Mouse (Mus musculus) limb, embryonic 15.5 days (tissue): ENCODE data around the gene Gm42417. TPM values are rescaled to one million over a fixed set of nuclear protein-coding genes. Genes with fewer than 3 reads are reported as not detected.

Experiments used
- ATAC-seq: fragments of 200-750 bp; cut with Nextera tagmentation; 2 replicates; pipeline ENCODE4 v1.8.0; 2017; ENCODE audit warnings: low read depth, moderate TSS enrichment; ENCODE audit not compliant: insufficient number of reproducible peaks, low FRiP score, low TSS enrichment
- H3K27ac ChIP-seq: fragments of 300-500 bp; sonication (generic); 2 replicates; pipeline ENCODE4 v1.5.1; 2015; ENCODE audit warnings: moderate library complexity, mild to moderate bottlenecking, inconsistent platforms
- H3K27me3 ChIP-seq: fragments of 300-500 bp; sonication (generic); 2 replicates; pipeline ENCODE4 v1.6.1; 2015; ENCODE audit warnings: inconsistent platforms
- H3K36me3 ChIP-seq: fragments of 300-500 bp; sonication (generic); 2 replicates; pipeline ENCODE4 v1.6.1; 2015; ENCODE audit warnings: inconsistent platforms
- H3K4me1 ChIP-seq: fragments of 300-500 bp; sonication (generic); 2 replicates; pipeline ENCODE4 v1.6.1; 2015; ENCODE audit warnings: inconsistent platforms
- H3K4me2 ChIP-seq: fragments of 300-500 bp; sonication (generic); 2 replicates; pipeline ENCODE4 v1.6.1; 2015; ENCODE audit warnings: mild to moderate bottlenecking, inconsistent platforms
- H3K4me3 ChIP-seq: fragments of 300-500 bp; sonication (generic); 2 replicates; pipeline ENCODE4 v1.5.1; 2015; ENCODE audit warnings: mild to moderate bottlenecking, inconsistent platforms
- H3K9ac ChIP-seq: fragments of 300-500 bp; sonication (generic); 2 replicates; pipeline ENCODE4 v1.6.1; 2015; ENCODE audit warnings: inconsistent platforms
- H3K9me3 ChIP-seq: fragments of 300-500 bp; sonication (generic); 2 replicates; pipeline ENCODE4 v1.6.1; 2016; ENCODE audit warnings: inconsistent platforms
- WGBS: fragments of 180-500 bp; shearing (Covaris S2); methylation state at CpG from one replicate; pipeline ENCODE4 v1.1.7; 2015; 5-methylcytosine and 5-hydroxymethylcytosine counted together
- polyA plus RNA-seq: library from polyadenylated mRNA; unstranded; fragments of >200 nt; fragmentation: Nextera tagmentation; extraction: Ambion mirVana; gene quantifications from 2 replicates; pipeline ENCODE4 v1.2.1, GENCODE M21; 2015

The Gm42417 gene
- polyA plus RNA-seq, 1 experiment from 2014 or later, result 0.31 TPM

GRCm38 (mm10) chr1:36528351-36528750 lies 10.9 kb downstream of the Gm42417 start:
- WGBS, result 6% methylated on average over 1 of the region's 1 CpGs
- Histone ChIP-seq H3K4me3 (no peak overlapping the region), H3K9me3 (no peaks in the 10 kb centered on the region), H3K27me3 (no peaks in the 10 kb centered on the region), H3K9ac (no peak overlapping the region), H3K36me3 (peaks cover 37% of the 10 kb centered on the region), H3K27ac (no peak overlapping the region), H3K4me1 (peaks cover 10% of the 10 kb centered on the region), H3K4me2 (no peak overlapping the region)
- ATAC-seq, result no peak

- Histone ChIP-seq H3K9ac (no peak overlapping the region), H3K4me1 (peaks cover 22% of the 10 kb centered on the region), H3K4me3 (no peak overlapping the region), H3K4me2 (no peak overlapping the region), H3K9me3 (no peaks in the 10 kb centered on the region), H3K27me3 (no peaks in the 10 kb centered on the region), H3K36me3 (peaks cover 46% of the 10 kb centered on the region), H3K27ac (no peak overlapping the region)
- no peak for ATAC-seq
- 87% methylated on average over 10 of the region's 10 CpGs for WGBS
Observed at GRCm38 (mm10) chr1:36526903-36527302, 12.3 kb downstream of the Gm42417 start.

- Histone ChIP-seq H3K9ac (no peak overlapping the region), H3K4me3 (no peak overlapping the region), H3K4me2 (no peak overlapping the region), H3K9me3 (no peaks in the 10 kb centered on the region), H3K27me3 (no peaks in the 10 kb centered on the region), H3K4me1 (peaks cover 26% of the 10 kb centered on the region), H3K27ac (no peak overlapping the region), H3K36me3 (peaks cover 47% of the 10 kb centered on the region)
- ATAC-seq, result no peak
- WGBS, result 90% methylated on average over 12 of the region's 12 CpGs
Observed at GRCm38 (mm10) chr1:36525774-36526173, 13.5 kb downstream of the Gm42417 start.

GRCm38 (mm10) chr1:36524058-36524457 lies 15.2 kb downstream of the Gm42417 start:
- 76% methylated on average over 5 of the region's 5 CpGs for WGBS
- ATAC-seq, result no peak
- no peaks in the 10 kb centered on the region for H3K9me3 ChIP-seq
- peaks cover 62% of the 10 kb centered on the region for H3K36me3 ChIP-seq
- H3K4me2 ChIP-seq, result no peak overlapping the region
- H3K27me3 ChIP-seq, result no peaks in the 10 kb centered on the region
- H3K9ac ChIP-seq, result no peak overlapping the region
- H3K4me1 ChIP-seq, result peaks cover 26% of the 10 kb centered on the region
- H3K27ac ChIP-seq, result peak overlapping the region; percentile 22; the same call in 1 of the 2 replicates
- no peak overlapping the region for H3K4me3 ChIP-seq

GRCm38 (mm10) chr1:36523332-36524013 lies 15.8 kb downstream of the Gm42417 start:
- WGBS, result 36% methylated on average over 9 of the region's 9 CpGs
- ATAC-seq, result peak; percentile 64
- Histone ChIP-seq H3K27me3 (no peaks in the 10 kb centered on the region), H3K4me3 (no peak overlapping the region), H3K4me1 (peaks cover 26% of the 10 kb centered on the region), H3K9me3 (no peaks in the 10 kb centered on the region), H3K9ac (no peak overlapping the region), H3K36me3 (peaks cover 68% of the 10 kb centered on the region), H3K4me2 (no peak overlapping the region), H3K27ac (peak overlapping the region; percentile 72)

GRCm38 (mm10) chr1:36522210-36522609 lies 17.0 kb downstream of the Gm42417 start:
- 86% methylated on average over 7 of the region's 7 CpGs for WGBS
- H3K9ac ChIP-seq, result no peak overlapping the region
- no peak for ATAC-seq
- peaks cover 74% of the 10 kb centered on the region for H3K36me3 ChIP-seq
- H3K27ac ChIP-seq, result peak overlapping the region; percentile 27; the same call in 1 of the 2 replicates
- no peaks in the 10 kb centered on the region for H3K27me3 ChIP-seq
- H3K4me1 ChIP-seq, result peaks cover 26% of the 10 kb centered on the region
- no peak overlapping the region for H3K4me3 ChIP-seq
- no peaks in the 10 kb centered on the region for H3K9me3 ChIP-seq
- no peak overlapping the region for H3K4me2 ChIP-seq

GRCm38 (mm10) chr1:36519626-36520025 lies 19.6 kb downstream of the Gm42417 start:
- Histone ChIP-seq H3K36me3 (peaks cover 71% of the 10 kb centered on the region), H3K9ac (no peak overlapping the region), H3K27ac (no peak overlapping the region), H3K4me3 (no peak overlapping the region), H3K9me3 (no peaks in the 10 kb centered on the region), H3K4me1 (peaks cover 35% of the 10 kb centered on the region), H3K4me2 (no peak overlapping the region), H3K27me3 (no peaks in the 10 kb centered on the region)
- WGBS, result 83% methylated on average over 11 of the region's 11 CpGs
- no peak for ATAC-seq

- Histone ChIP-seq H3K36me3 (peaks cover 61% of the 10 kb centered on the region), H3K9ac (no peak overlapping the region), H3K4me1 (peaks cover 38% of the 10 kb centered on the region), H3K27me3 (no peaks in the 10 kb centered on the region), H3K4me3 (no peak overlapping the region), H3K27ac (no peak overlapping the region), H3K9me3 (no peaks in the 10 kb centered on the region), H3K4me2 (no peak overlapping the region)
- ATAC-seq, result no peak
- 83% methylated on average over 3 of the region's 3 CpGs for WGBS
Observed at GRCm38 (mm10) chr1:36518259-36518658, 21.0 kb downstream of the Gm42417 start.

GRCm38 (mm10) chr1:36513718-36514117 lies 25.5 kb downstream of the Gm42417 start:
- Histone ChIP-seq H3K27me3 (no peaks in the 10 kb centered on the region), H3K27ac (no peak overlapping the region), H3K9ac (no peak overlapping the region), H3K4me2 (peak overlapping the region; percentile 83), H3K4me1 (peaks cover 28% of the 10 kb centered on the region), H3K36me3 (peaks cover 20% of the 10 kb centered on the region), H3K9me3 (no peaks in the 10 kb centered on the region), H3K4me3 (peak overlapping the region; percentile 97)
- 56% methylated on average over 2 of the region's 2 CpGs for WGBS
- no peak for ATAC-seq

- 6% methylated on average over 1 of the region's 1 CpGs for WGBS
- no peak for ATAC-seq
- no peak overlapping the region for H3K27ac ChIP-seq
Observed at GRCm38 (mm10) chr1:36513310-36513709, 25.9 kb downstream of the Gm42417 start.

GRCm38 (mm10) chr1:36512966-36513280 lies 26.3 kb downstream of the Gm42417 start:
- Histone ChIP-seq H3K4me1 (peaks cover 28% of the 10 kb centered on the region), H3K4me2 (peak overlapping the region; percentile 83), H3K27ac (peak overlapping the region; percentile 100), H3K27me3 (no peaks in the 10 kb centered on the region), H3K9ac (peak overlapping the region; percentile 76), H3K4me3 (peak overlapping the region; percentile 97), H3K36me3 (peaks cover 12% of the 10 kb centered on the region), H3K9me3 (no peaks in the 10 kb centered on the region)
- WGBS, result 1% methylated on average over 16 of the region's 16 CpGs
- ATAC-seq, result no peak

More at GRCm38 (mm10) chr1:36513310-36513709, 25.9 kb downstream of the Gm42417 start:
- Histone ChIP-seq H3K9ac (peak overlapping the region; percentile 76; the same call in 1 of the 2 replicates), H3K9me3 (no peaks in the 10 kb centered on the region), H3K36me3 (peaks cover 16% of the 10 kb centered on the region), H3K4me3 (peak overlapping the region; percentile 97), H3K4me2 (peak overlapping the region; percentile 83), H3K4me1 (peaks cover 28% of the 10 kb centered on the region), H3K27me3 (no peaks in the 10 kb centered on the region)

GRCm38 (mm10) chr1:36512089-36512965 lies 26.9 kb downstream of the Gm42417 start:
- Histone ChIP-seq H3K4me3 (peak overlapping the region; percentile 97), H3K27me3 (no peaks in the 10 kb centered on the region), H3K36me3 (peaks cover 17% of the 10 kb centered on the region), H3K9ac (peak overlapping the region; percentile 76), H3K9me3 (no peaks in the 10 kb centered on the region), H3K27ac (peak overlapping the region; percentile 100), H3K4me1 (peaks cover 28% of the 10 kb centered on the region), H3K4me2 (peak overlapping the region; percentile 83)
- ATAC-seq, result peak; percentile 65
- WGBS, result 0% methylated on average over 95 of the region's 126 CpGs
